Mouse (Mus musculus) small intestine, adult 2 months (tissue): ENCODE results near the gene Lax1. TPM values are rescaled to one million over a fixed set of nuclear protein-coding genes. Genes with fewer than 3 reads are reported as not detected.
A peak's percentile ranks its signal among the peaks of the same experiment; 100 is the strongest.
"Not testable (repeated sequence)": the region's sequence is repeated elsewhere in the genome, so short reads cannot be mapped to it uniquely, and the experiment has no call there.

Source experiments
- H3K27ac ChIP-seq: fragments of 200-500 bp; 2 replicates; pipeline ENCODE4 v1.5.1; 2012; ENCODE audit warnings: low read depth, low read length, control low read depth, inconsistent platforms; ENCODE audit not compliant: insufficient read depth
- H3K27me3 ChIP-seq: fragments of 200-500 bp; 2 replicates; pipeline ENCODE4 v1.6.1; 2012; ENCODE audit warnings: mild to moderate bottlenecking, moderate library complexity, low read length, inconsistent platforms; ENCODE audit not compliant: control insufficient read depth, insufficient read depth
- H3K36me3 ChIP-seq: fragments of 200-500 bp; 2 replicates; pipeline ENCODE4 v1.6.1; 2012; ENCODE audit warnings: mild to moderate bottlenecking, low read length, control low read depth, inconsistent platforms; ENCODE audit not compliant: control insufficient read depth, insufficient read depth
- H3K4me1 ChIP-seq: fragments of 200-500 bp; 2 replicates; pipeline ENCODE4 v1.6.1; 2012; ENCODE audit warnings: low read length, inconsistent platforms, mixed read lengths; ENCODE audit not compliant: control insufficient read depth, insufficient read depth, insufficient read length
- H3K4me3 ChIP-seq: fragments of 200-500 bp; 2 replicates; pipeline ENCODE4 v1.5.1; 2012; ENCODE audit warnings: low read depth, mild to moderate bottlenecking, control low read depth, inconsistent platforms, low read length, moderate library complexity
- CTCF ChIP-seq: fragments of 200-500 bp; IDR thresholded peaks from 2 replicates; pipeline ENCODE4 v1.5.1; 2012; ENCODE audit warnings: low read depth, mild to moderate bottlenecking, control low read depth, inconsistent platforms, low read length, moderate library complexity, mixed read lengths; ENCODE audit not compliant: insufficient replicate concordance, insufficient read length; ENCODE audit errors: extremely low read depth
- POLR2A ChIP-seq: fragments of 200-500 bp; IDR thresholded peaks from 2 replicates; pipeline ENCODE4 v1.6.1; 2012; ENCODE audit warnings: low read depth, mild to moderate bottlenecking, control low read depth, inconsistent platforms, low read length, moderate library complexity
- WGBS: fragments of 180-500 bp; shearing (Covaris S2); methylation state at CpG from one replicate; pipeline ENCODE4 v1.1.7; 2018; 5-methylcytosine and 5-hydroxymethylcytosine counted together
- polyA plus RNA-seq: library from polyadenylated mRNA; depleted of rRNA; stranded (reverse); fragments of >200 nt; gene quantifications from 2 replicates; pipeline ENCODE4 v1.2.3, GENCODE M21; 2012

The Lax1 gene
- polyA plus RNA-seq, 1 experiment, result 8.2 TPM

- H3K4me1 ChIP-seq, result no peaks in the 10 kb centered on the region
- H3K4me3 ChIP-seq, result no peak overlapping the region
- H3K27ac ChIP-seq, result no peak overlapping the region
- no peak for TF ChIP-seq CTCF
- no peak for TF ChIP-seq POLR2A
- no peaks in the 10 kb centered on the region for H3K36me3 ChIP-seq
- 84% methylated on average over 3 of the region's 3 CpGs for WGBS
- H3K27me3 ChIP-seq, result no peaks in the 10 kb centered on the region
Measured at GRCm38 (mm10) chr1:133709292-133709691, 19.4 kb upstream of the Lax1 start.

GRCm38 (mm10) chr1:133701824-133702223 is 11.9 kb upstream of the Lax1 start:
- not testable (repeated sequence) for H3K27ac ChIP-seq
- WGBS, result 36% methylated on average over 1 of the region's 2 CpGs

GRCm38 (mm10) chr1:133697935-133698620 is 8.2 kb upstream of the Lax1 start:
- Histone ChIP-seq H3K4me1 (peaks cover 24% of the 10 kb centered on the region), H3K27me3 (no peaks in the 10 kb centered on the region), H3K27ac (peak overlapping the region; percentile 55), H3K36me3 (no peaks in the 10 kb centered on the region), H3K4me3 (no peak overlapping the region)
- 90% methylated on average over 12 of the region's 12 CpGs for WGBS
- no peak for TF ChIP-seq POLR2A
- TF ChIP-seq CTCF, result no peak

More at GRCm38 (mm10) chr1:133701824-133702223, 11.9 kb upstream of the Lax1 start:
- not testable (repeated sequence) for H3K4me3 ChIP-seq, H3K36me3 ChIP-seq, H3K4me1 ChIP-seq, H3K27me3 ChIP-seq

DNA sequence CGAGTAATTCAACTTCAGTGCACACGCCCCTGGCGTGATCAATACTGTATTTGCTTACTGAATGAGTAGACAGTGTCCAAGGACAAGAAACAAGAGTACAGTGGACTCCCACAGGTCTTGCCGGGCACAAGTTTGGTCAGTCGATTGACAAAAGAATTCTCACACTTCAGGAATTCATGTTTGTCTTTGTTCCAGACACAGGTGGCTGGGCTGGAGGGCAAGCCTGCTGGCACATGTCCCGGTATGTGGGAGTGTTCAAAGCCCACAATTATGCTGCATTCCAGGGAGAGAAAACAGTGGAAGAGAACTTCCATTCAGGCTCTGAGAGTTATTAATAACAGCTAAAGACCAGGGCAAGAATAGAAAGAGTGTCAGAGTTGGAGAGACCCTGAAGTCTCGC is 6.0 kb upstream of the Lax1 start:
- 13% methylated on average over 7 of the region's 7 CpGs for WGBS
- TF ChIP-seq POLR2A (no peak), CTCF (no peak)
- no peaks in the 10 kb centered on the region for H3K36me3 ChIP-seq
- H3K27me3 ChIP-seq, result no peaks in the 10 kb centered on the region
- no peak overlapping the region for H3K4me3 ChIP-seq
- peaks cover 24% of the 10 kb centered on the region for H3K4me1 ChIP-seq
- no peak overlapping the region for H3K27ac ChIP-seq

DNA sequence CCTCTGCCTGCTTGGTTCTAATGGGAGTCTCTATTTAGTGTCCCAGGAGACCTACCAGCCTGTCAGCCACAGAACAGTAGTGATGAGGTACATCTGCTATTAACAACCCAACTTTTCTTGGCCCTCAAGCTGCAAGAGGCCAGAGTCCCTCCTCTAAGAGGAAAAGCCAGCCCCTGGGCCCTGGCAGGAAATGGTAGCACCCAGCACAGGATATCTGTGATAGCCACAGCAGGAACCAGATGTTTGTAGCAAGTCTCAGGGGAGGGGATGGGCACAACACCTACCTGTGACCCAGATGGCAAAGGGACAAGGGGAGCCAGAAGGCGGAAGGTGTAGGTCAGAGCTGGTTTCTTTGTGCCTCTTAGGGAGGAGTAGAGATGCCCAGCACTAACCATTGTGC is 5.0 kb upstream of the Lax1 start:
- H3K4me1 ChIP-seq, result peaks cover 24% of the 10 kb centered on the region
- WGBS, result 73% methylated on average over 1 of the region's 1 CpGs
- H3K27me3 ChIP-seq, result no peaks in the 10 kb centered on the region
- H3K27ac ChIP-seq, result peak overlapping the region; percentile 84
- no peaks in the 10 kb centered on the region for H3K36me3 ChIP-seq
- no peak overlapping the region for H3K4me3 ChIP-seq
- TF ChIP-seq POLR2A (no peak), CTCF (no peak)

- H3K36me3 ChIP-seq, result no peaks in the 10 kb centered on the region
- H3K4me3 ChIP-seq, result no peak overlapping the region
- no peak for TF ChIP-seq POLR2A
- TF ChIP-seq CTCF, result no peak
- no peaks in the 10 kb centered on the region for H3K27me3 ChIP-seq
- H3K27ac ChIP-seq, result peak overlapping the region; percentile 84
- WGBS, result 10% methylated on average over 1 of the region's 1 CpGs
- H3K4me1 ChIP-seq, result peaks cover 24% of the 10 kb centered on the region
Measured at GRCm38 (mm10) chr1:133694301-133694700, 4.4 kb upstream of the Lax1 start.

DNA sequence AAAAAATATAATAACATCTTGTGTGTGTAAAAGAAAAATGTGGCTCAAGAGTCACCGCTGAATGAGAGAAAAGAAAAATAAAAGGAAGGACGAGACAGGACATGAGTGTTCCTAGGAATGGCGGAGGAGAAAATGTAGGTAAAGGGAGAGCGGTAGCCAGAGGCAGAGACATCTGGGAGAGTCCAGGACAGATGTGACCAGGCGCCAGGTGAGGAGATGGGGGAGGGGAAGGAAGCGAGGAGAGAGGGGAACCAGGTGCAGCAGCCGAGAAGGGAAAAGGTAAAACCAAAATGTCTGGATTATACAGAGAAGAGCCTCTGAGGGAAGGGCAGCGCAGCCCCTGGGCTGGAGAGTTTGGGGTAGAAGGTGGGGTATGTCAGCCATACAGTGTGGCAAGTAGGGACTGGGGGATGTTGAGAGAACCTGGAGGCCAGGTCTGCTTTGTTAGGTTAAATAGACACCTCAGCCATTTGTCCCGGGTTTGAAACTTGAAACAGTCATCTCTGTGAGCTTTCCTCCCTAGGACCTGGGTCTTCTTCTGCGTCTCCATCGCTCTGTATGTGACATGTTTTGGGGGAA is 3.7 kb upstream of the Lax1 start:
- H3K4me1 ChIP-seq, result peaks cover 24% of the 10 kb centered on the region

More for the DNA sequence above, 3.7 kb upstream of the Lax1 start:
- TF ChIP-seq CTCF (peak; percentile 13; the same call in 1 of the 2 replicates), POLR2A (no peak)
- H3K27me3 ChIP-seq, result no peaks in the 10 kb centered on the region
- no peaks in the 10 kb centered on the region for H3K36me3 ChIP-seq
- WGBS, result 65% methylated on average over 11 of the region's 11 CpGs
- peak overlapping the region; percentile 84 for H3K27ac ChIP-seq
- H3K4me3 ChIP-seq, result no peak overlapping the region
